In genomic region chr1:167392031-167392640, GRCm38 (mm10) we compare ENCODE assay signal across 8 mouse cellular contexts. TPM values are rescaled to one million over a fixed set of nuclear protein-coding genes. Genes with fewer than 3 reads are reported as not detected.
A peak's percentile ranks its signal among the peaks of the same experiment; 100 is the strongest.
DNase-seq lines count a peak whose midpoint lies in the region; ATAC-seq and TF ChIP-seq lines count a peak whose summit lies in the region.

No protein-coding gene starts in this region.

- DNase-seq in lung, embryonic 14.5 days: no peak
- DNase-seq in lung, adult 2 months: no peak
- no peak for DNase-seq in forebrain, embryonic 11.5 days (ENCODE audit: low spot score)
- no peak for DNase-seq in limb, embryonic 10.5 days (ENCODE audit: low spot score)
- DNase-seq in urinary bladder, postnatal 10 days (ENCODE audit: low spot score): no peak
- no peak for DNase-seq in thymus, postnatal 14 days
- no peak for DNase-seq in natural killer cell, adult 2 months (ENCODE audit: low spot score in 2 of 2)

- no peaks in the 10 kb centered on the region for H3K27me3 ChIP-seq in lung, embryonic 14.5 days (ENCODE audit: insufficient read depth, low read length)
- H3K27me3 ChIP-seq in forebrain, embryonic 11.5 days (ENCODE audit: control insufficient read depth, insufficient read depth, low read length): peaks cover 7% of the 10 kb centered on the region; the same call in 1 of the 2 replicates
- peaks cover 39% of the 10 kb centered on the region for H3K27me3 ChIP-seq in limb, embryonic 10.5 days (ENCODE audit: low read depth, poor library complexity, severe bottlenecking)
- H3K27me3 ChIP-seq in small intestine, adult 2 months (ENCODE audit: control insufficient read depth, insufficient read depth, low read length): no peaks in the 10 kb centered on the region; the same call in 1 of the 2 replicates

- no peaks in the 10 kb centered on the region for H3K36me3 ChIP-seq in lung, embryonic 14.5 days (ENCODE audit: insufficient read depth)
- H3K36me3 ChIP-seq in forebrain, embryonic 11.5 days (ENCODE audit: control insufficient read depth, insufficient read depth, low read length): no peaks in the 10 kb centered on the region
- no peaks in the 10 kb centered on the region for H3K36me3 ChIP-seq in limb, embryonic 10.5 days
- peaks cover 7% of the 10 kb centered on the region for H3K36me3 ChIP-seq in small intestine, adult 2 months (ENCODE audit: control insufficient read depth, insufficient read depth, low read length)

- H3K27ac ChIP-seq in lung, embryonic 14.5 days (ENCODE audit: low read depth): 0 out of 2 replicates have a peak overlapping the region, but pooled peaks have one; percentile 19
- H3K27ac ChIP-seq in forebrain, embryonic 11.5 days (ENCODE audit: low read depth, low read length): no peak overlapping the region
- H3K27ac ChIP-seq in limb, embryonic 10.5 days: no peak overlapping the region
- H3K27ac ChIP-seq in small intestine, adult 2 months (ENCODE audit: insufficient read depth, low read depth, low read length): peak overlapping the region; percentile 95

- ATAC-seq in lung, embryonic 14.5 days (ENCODE audit: insufficient read depth): no peak
- ATAC-seq in forebrain, embryonic 11.5 days (replicated peaks; ENCODE audit: low FRiP score): no peak

- TF ChIP-seq CTCF in lung, embryonic 14.5 days (IDR thresholded peaks at IDR 0.05; ENCODE audit: low read depth): no peak
- no peak for TF ChIP-seq CTCF in lung, adult 2 months (IDR thresholded peaks at IDR 0.05; ENCODE audit: insufficient read depth, low read length)
- TF ChIP-seq CTCF in small intestine, adult 2 months (IDR thresholded peaks at IDR 0.05; ENCODE audit: extremely low read depth, insufficient read length, insufficient replicate concordance, low read depth, low read length): no peak

- H3K4me2 ChIP-seq in lung, embryonic 14.5 days: peak overlapping the region; percentile 96
- H3K4me2 ChIP-seq in forebrain, embryonic 11.5 days (ENCODE audit: low read depth, low read length, severe bottlenecking): peak overlapping the region; percentile 79; the same call in 1 of the 2 replicates

- H3K9ac ChIP-seq in lung, embryonic 14.5 days: 0 out of 2 replicates have a peak overlapping the region, but pooled peaks have one; percentile 10
- H3K9ac ChIP-seq in forebrain, embryonic 11.5 days (ENCODE audit: low read length): peak overlapping the region; percentile 20

- no peaks in the 10 kb centered on the region for H3K9me3 ChIP-seq in lung, embryonic 14.5 days (ENCODE audit: low read depth, low read length)
- H3K9me3 ChIP-seq in forebrain, embryonic 11.5 days (ENCODE audit: control insufficient read depth, low read length): no peaks in the 10 kb centered on the region
- H3K9me3 ChIP-seq in limb, embryonic 10.5 days (replicated peaks): no peaks in the 10 kb centered on the region

- 34% methylated on average over 2 of the region's 2 CpGs for WGBS in lung, embryonic 14.5 days
- 28% methylated on average over 2 of the region's 2 CpGs for WGBS in lung, adult 2 months
- WGBS in forebrain, embryonic 11.5 days: 50% methylated on average over 2 of the region's 2 CpGs
- 56% methylated on average over 2 of the region's 2 CpGs for WGBS in limb, embryonic 10.5 days
- WGBS in small intestine, adult 2 months: 33% methylated on average over 2 of the region's 2 CpGs

- no peak for TF ChIP-seq POLR2A in lung, adult 2 months (IDR thresholded peaks at IDR 0.05; ENCODE audit: borderline replicate concordance, extremely low read depth, low read depth, low read length)
- TF ChIP-seq POLR2A in small intestine, adult 2 months (IDR thresholded peaks at IDR 0.05; ENCODE audit: low read depth, low read length): no peak

- H3K4me1 ChIP-seq in lung, embryonic 14.5 days (ENCODE audit: insufficient read depth): no peaks in the 10 kb centered on the region
- H3K4me1 ChIP-seq in lung, adult 2 months (ENCODE audit: control insufficient read depth, insufficient read depth, low read length): peaks cover 3% of the 10 kb centered on the region; the same call in 1 of the 2 replicates
- peaks cover 4% of the 10 kb centered on the region; the same call in 1 of the 2 replicates for H3K4me1 ChIP-seq in forebrain, embryonic 11.5 days (replicated peaks; ENCODE audit: control insufficient read depth, insufficient read depth, low read length)
- peaks cover 15% of the 10 kb centered on the region for H3K4me1 ChIP-seq in limb, embryonic 10.5 days
- H3K4me1 ChIP-seq in small intestine, adult 2 months (ENCODE audit: control insufficient read depth, insufficient read depth, insufficient read length, low read length): peaks cover 23% of the 10 kb centered on the region

- H3K4me3 ChIP-seq in lung, embryonic 14.5 days (ENCODE audit: low read depth, low read length): peak overlapping the region; percentile 47
- H3K4me3 ChIP-seq in lung, adult 2 months (replicated peaks; ENCODE audit: extremely low read depth, low read depth, low read length): no peak overlapping the region
- H3K4me3 ChIP-seq in forebrain, embryonic 11.5 days (ENCODE audit: low read depth, low read length): no peak overlapping the region
- H3K4me3 ChIP-seq in limb, embryonic 10.5 days: peak overlapping the region; percentile 80; the same call in 1 of the 2 replicates
- H3K4me3 ChIP-seq in small intestine, adult 2 months (ENCODE audit: low read depth, low read length): peak overlapping the region; percentile 97

RNA-seq across cellular contexts. Expression of gene Mgst3, which starts 1.5 kb away (rescaled TPM):
- polyA plus RNA-seq in lung, embryonic 14.5 days (2014; fragmentation: Nextera tagmentation; extraction: Ambion mirVana): 45.5 and 46.6 TPM in 2 replicates
- polyA plus RNA-seq in lung, adult 2 months (2012; rRNA removed): 132 and 150 TPM in 2 replicates
- polyA plus RNA-seq in forebrain, embryonic 11.5 days (2014; fragmentation: Nextera tagmentation; extraction: Ambion mirVana): 51.8 and 54.0 TPM in 2 replicates
- 45.7 and 47.6 TPM in 2 replicates for polyA plus RNA-seq in limb, embryonic 10.5 days (2016; fragmentation: Nextera tagmentation; extraction: Ambion mirVana)
- 1,045 and 1,081 TPM in 2 replicates for polyA plus RNA-seq in small intestine, adult 2 months (2012; rRNA removed)

RNA-seq across cellular contexts. Expression of gene Aldh9a1, which starts 42.3 kb away (rescaled TPM):
- 44.0 and 46.2 TPM in 2 replicates for polyA plus RNA-seq in lung, embryonic 14.5 days (2014; fragmentation: Nextera tagmentation; extraction: Ambion mirVana)
- polyA plus RNA-seq in lung, adult 2 months (2012; rRNA removed): 21.7 and 27.8 TPM in 2 replicates
- 38.3 and 41.4 TPM in 2 replicates for polyA plus RNA-seq in forebrain, embryonic 11.5 days (2014; fragmentation: Nextera tagmentation; extraction: Ambion mirVana)
- polyA plus RNA-seq in limb, embryonic 10.5 days (2016; fragmentation: Nextera tagmentation; extraction: Ambion mirVana): 41.2 and 43.5 TPM in 2 replicates
- polyA plus RNA-seq in small intestine, adult 2 months (2012; rRNA removed): 33.8 and 112 TPM in 2 replicates

Comparison
In these comparisons a context has a peak if more than half of its experiments do, and no peak if none do; other contexts are left out.
1. H3K4me3 ChIP-seq: peak in lung, embryonic 14.5 days (single experiment), limb, embryonic 10.5 days (single experiment) and small intestine, adult 2 months (single experiment); none in lung, adult 2 months (single experiment) and forebrain, embryonic 11.5 days (single experiment).
2. H3K27ac ChIP-seq: peak in lung, embryonic 14.5 days (single experiment) and small intestine, adult 2 months (single experiment); none in forebrain, embryonic 11.5 days (single experiment) and limb, embryonic 10.5 days (single experiment).